Mouse (Mus musculus) spleen, postnatal 14 days (tissue): Measurements from ENCODE around the gene Olfr473.
"Not testable (repeated sequence)": the region's sequence is repeated elsewhere in the genome, so short reads cannot be mapped to it uniquely, and the experiment has no call there.

ENCODE experiments used
- DNase-seq, 2 experiments: peaks; one replicate each; pipeline ENCODE4 v3.0.0; 2021 to 2022; ENCODE audit warnings: low spot score in 2 of 2

The Olfr473 gene

DNA sequence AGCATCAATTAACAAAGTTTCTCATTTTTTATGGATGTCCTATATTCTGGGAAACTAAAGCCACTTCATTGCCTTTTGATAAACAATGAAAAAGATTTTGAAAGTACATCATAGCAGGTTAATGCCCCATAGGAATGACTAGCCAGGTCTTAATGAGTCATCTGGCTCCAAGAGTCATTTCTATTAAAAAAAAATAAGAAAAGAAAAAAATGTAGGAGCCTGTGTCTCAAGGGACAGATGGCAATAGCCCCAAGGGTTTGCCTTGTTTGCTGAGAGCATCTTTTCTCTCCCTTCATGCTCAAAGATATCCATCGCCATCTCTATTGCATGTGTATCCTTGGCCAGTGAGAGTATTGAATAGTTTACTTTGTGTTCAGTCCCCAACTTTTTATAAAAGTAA is at the start of gene Olfr473:
Olfr473 (plus strand) TSS at position 301 of the 400 bp plus-strand sequence.
- DNase-seq, result no peak

DNA sequence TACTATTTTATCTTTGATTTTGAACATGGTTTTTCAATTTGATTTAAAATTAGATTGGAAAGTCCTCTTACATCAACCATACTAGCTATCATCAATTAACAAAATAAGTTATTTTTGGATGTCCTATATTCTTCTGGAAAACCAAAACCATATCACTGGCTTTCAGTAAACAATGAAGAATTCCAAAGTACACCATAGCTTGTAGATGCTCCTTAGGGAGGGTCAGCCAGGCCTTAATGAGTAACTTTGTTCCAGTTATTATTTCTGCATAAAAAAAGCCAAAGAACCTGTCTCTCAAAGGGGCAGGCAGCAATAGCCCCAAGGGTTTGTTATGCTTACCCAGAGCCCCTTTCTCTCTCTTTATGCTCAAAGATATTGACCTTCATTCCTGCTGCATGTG is 32.6 kb upstream of the Olfr473 start, which contains the start of gene Olfr472:
Olfr472 (plus strand) TSS at position 301 of the 400 bp plus-strand sequence.
- DNase-seq, result no peak

DNA sequence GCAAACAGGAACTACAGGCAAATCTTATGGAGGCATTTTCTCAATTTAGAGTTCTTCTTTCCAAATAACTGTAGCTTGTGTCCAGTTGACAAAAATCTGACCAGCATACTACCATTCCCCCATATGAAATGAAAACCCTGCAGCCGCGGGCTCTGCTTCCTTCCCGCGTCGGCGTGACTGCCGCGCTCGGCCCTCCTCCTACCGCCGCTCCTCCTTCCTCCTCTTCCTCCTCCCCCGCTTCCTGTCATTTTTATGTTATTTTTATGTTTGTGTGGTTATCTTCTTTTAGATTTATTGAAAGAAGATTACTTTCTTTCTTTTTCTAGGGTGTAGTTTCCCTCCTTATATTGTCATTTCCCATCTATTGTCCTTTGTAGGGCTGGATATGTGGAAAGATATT is 22.3 kb downstream of the Olfr473 start:
- DNase-seq, result not testable (repeated sequence)

DNA sequence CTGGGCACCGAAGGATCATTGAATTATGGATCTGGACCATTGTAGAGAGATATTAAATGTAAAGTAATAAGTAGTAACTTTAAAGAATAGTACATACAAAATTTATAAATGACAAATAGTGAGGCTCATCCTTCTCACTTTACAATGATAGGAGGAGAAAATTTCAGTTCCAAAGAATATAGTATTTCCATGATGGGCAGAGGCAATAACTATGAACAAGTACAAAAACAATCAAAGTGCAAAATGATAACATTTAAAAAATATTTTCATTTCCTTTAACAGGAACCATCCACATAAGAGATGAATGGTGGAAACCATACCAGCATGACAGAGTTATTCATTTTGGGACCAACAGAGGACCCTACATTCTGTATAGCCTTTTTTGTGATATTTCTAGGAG is 24.1 kb downstream of the Olfr473 start, which contains the start of gene Olfr474:
Olfr474 (plus strand) TSS at position 301 of the 400 bp plus-strand sequence.
- no peak for DNase-seq

DNA sequence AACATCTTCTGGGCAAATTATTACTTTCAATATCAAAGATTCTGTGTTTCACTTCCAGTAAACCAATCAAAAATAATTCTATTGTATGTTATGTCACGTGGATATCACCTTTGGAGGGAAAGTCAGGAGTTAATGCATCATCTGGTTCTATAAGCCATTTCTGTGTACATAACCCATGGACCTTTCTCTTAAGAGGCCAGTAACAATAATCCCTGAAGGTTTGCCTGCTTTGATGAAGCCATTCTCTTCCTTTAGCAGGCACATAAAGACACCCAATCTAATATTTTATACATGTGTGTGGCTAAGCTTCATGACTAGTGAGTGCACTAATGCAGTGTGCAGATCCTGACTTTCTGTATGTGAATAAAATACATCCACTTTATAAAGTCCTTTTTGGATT is 34.3 kb downstream of the Olfr473 start, which contains the start of gene Olfr476:
Olfr476 (plus strand) TSS at position 301 of the 400 bp plus-strand sequence.
- DNase-seq, result no peak
